Mouse (Mus musculus): ENCODE measurements at regions not wholly inside any gene's neighbourhood (a gene's known extent, or its start where the extent isn't known, plus 50 kb on each side); places are given as distances from the start of the nearest gene placed in this dataset.

- DNase-seq = no peak
- intact Hi-C loops (cut with DNase I; ENCODE audit: low total_unique reads) = no loop called here
Observed at GRCm38 (mm10) chr9:120877101-120877500, 51.9 kb upstream of the Ctnnb1 start.

Measured in gastrocnemius, postnatal 14 days (tissue).